Mouse (Mus musculus): ENCODE results near the gene Syt15. TPM values are rescaled to one million over a fixed set of nuclear protein-coding genes. Genes with fewer than 3 reads are reported as not detected.

The Syt15 gene
- total and polyA plus RNA-seq, 3 experiments, result 0.06 TPM; not detected in 2

DNA sequence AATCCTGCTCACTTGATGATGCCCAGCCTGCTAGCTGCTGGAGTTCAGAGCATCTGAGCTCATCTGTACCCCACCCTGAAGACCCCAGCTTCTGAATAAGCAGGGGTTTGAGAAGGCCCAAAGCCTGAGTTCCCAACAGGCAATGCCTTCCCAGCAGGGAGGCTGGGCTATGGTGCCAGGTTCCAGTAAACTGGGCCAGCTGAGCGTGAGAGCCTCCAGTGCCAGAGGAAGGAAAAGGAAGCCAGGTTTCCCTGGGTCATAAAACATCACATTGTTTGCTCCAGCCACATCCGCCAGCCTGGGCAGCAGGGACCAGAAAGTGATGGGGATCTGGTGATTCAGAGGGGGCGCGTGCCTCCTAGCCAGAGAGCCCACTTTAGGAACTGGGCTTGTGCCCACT lies 7.2 kb downstream of the Syt15 start:
- TF ChIP-seq GATA1 (IDR thresholded peaks at IDR 0.05; ENCODE audit: low read depth, low read length), result no peak
- no peak for TF ChIP-seq NRF1 (IDR thresholded peaks at IDR 0.05; ENCODE audit: insufficient read depth, low read depth, low read length, poor library complexity, severe bottlenecking)
- no peak for TF ChIP-seq POLR2A (IDR thresholded peaks at IDR 0.05; ENCODE audit: control insufficient read depth in 1 of 2, insufficient read depth in 1 of 2, low read depth in 1 of 2, low read length in 2 of 2, poor library complexity in 1 of 2)
- no peak for TF ChIP-seq SMC3 (IDR thresholded peaks at IDR 0.05; ENCODE audit: low read depth, low read length)
- TF ChIP-seq MXI1 (IDR thresholded peaks at IDR 0.05; ENCODE audit: low read depth, low read length), result no peak
- no peak for TF ChIP-seq MEF2A (IDR thresholded peaks at IDR 0.05; ENCODE audit: extremely low read depth, insufficient replicate concordance, low read depth, low read length, poor library complexity, severe bottlenecking)
- TF ChIP-seq ELF1 (IDR thresholded peaks at IDR 0.05; ENCODE audit: low read depth, low read length), result no peak
- no peak for TF ChIP-seq ETS1 (IDR thresholded peaks at IDR 0.05; ENCODE audit: low read depth, low read length)
- TF ChIP-seq RAD21 (IDR thresholded peaks at IDR 0.05; ENCODE audit: low read depth, low read length), result no peak
- TF ChIP-seq TBP (IDR thresholded peaks at IDR 0.05; ENCODE audit: low read depth, low read length), result no peak
- no peak for TF ChIP-seq MAZ (IDR thresholded peaks at IDR 0.05; ENCODE audit: low read depth, low read length)
- no peak overlapping the region for H3K27ac ChIP-seq (ENCODE audit: control insufficient read depth, low read depth, low read length)
- no peaks in the 10 kb centered on the region for H3K27me3 ChIP-seq (ENCODE audit: control insufficient read depth in 1 of 2, insufficient read depth in 2 of 2, low read length in 2 of 2)
- H3K9ac ChIP-seq (ENCODE audit: control insufficient read depth, low read depth, low read length, poor library complexity, severe bottlenecking), result no peak overlapping the region
- no peaks in the 10 kb centered on the region for H3K9me3 ChIP-seq (replicated peaks; ENCODE audit: insufficient read depth, low read length)
- no peak for DNase-seq (ENCODE audit: low read depth, low spot score)
- no peaks in the 10 kb centered on the region for H3K4me1 ChIP-seq (ENCODE audit: control insufficient read depth in 1 of 2, insufficient read depth in 2 of 2, low read length in 2 of 2)
- H3K36me3 ChIP-seq (ENCODE audit: control insufficient read depth in 1 of 2, insufficient read depth in 2 of 2, low read length in 2 of 2), result no peaks in the 10 kb centered on the region
- H3K4me3 ChIP-seq (ENCODE audit: control insufficient read depth in 1 of 2, insufficient read depth in 1 of 2, low read depth in 2 of 2, low read length in 2 of 2), result no peak overlapping the region
- no peaks in the 10 kb centered on the region for H3K79me2 ChIP-seq (ENCODE audit: control insufficient read depth, insufficient read depth, low read length, poor library complexity)

DNA sequence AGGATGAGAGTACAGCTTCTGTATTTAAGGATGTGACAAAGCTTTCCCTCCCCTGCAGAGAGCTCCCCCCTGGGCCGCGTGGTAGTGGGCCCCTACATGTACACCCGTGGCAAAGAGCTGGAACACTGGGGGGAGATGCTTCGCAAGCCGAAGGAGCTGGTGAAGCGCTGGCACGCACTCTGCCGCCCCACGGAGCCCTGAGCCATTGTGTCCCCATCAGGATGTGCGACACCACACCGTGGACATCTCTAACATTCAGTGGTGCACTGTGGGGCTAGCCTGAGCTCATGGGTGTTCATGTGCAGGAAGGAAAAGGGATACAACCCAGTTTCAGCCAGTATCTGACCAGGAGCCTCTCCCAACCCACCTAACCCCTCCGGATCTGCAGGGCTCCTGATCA lies 8.6 kb downstream of the Syt15 start:
- Histone ChIP-seq H3K27ac (ENCODE audit: control insufficient read depth, low read depth, low read length) (no peak overlapping the region), H3K27me3 (ENCODE audit: control insufficient read depth in 1 of 2, insufficient read depth in 2 of 2, low read length in 2 of 2) (no peaks in the 10 kb centered on the region), H3K9ac (ENCODE audit: control insufficient read depth, low read depth, low read length, poor library complexity, severe bottlenecking) (no peak overlapping the region), H3K9me3 (replicated peaks; ENCODE audit: insufficient read depth, low read length) (no peaks in the 10 kb centered on the region), H3K4me1 (ENCODE audit: control insufficient read depth in 1 of 2, insufficient read depth in 2 of 2, low read length in 2 of 2) (no peaks in the 10 kb centered on the region), H3K79me2 (ENCODE audit: control insufficient read depth, insufficient read depth, low read length, poor library complexity) (no peaks in the 10 kb centered on the region), H3K36me3 (ENCODE audit: control insufficient read depth in 1 of 2, insufficient read depth in 2 of 2, low read length in 2 of 2) (no peaks in the 10 kb centered on the region), H3K4me3 (ENCODE audit: control insufficient read depth in 1 of 2, insufficient read depth in 1 of 2, low read depth in 2 of 2, low read length in 2 of 2) (no peak overlapping the region)
- no peak for TF ChIP-seq HCFC1 (IDR thresholded peaks at IDR 0.05; ENCODE audit: low read depth, low read length)
- TF ChIP-seq BHLHE40 (IDR thresholded peaks at IDR 0.05; ENCODE audit: borderline replicate concordance, low read depth, low read length), result no peak
- TF ChIP-seq TBP (IDR thresholded peaks at IDR 0.05; ENCODE audit: low read depth, low read length), result no peak
- TF ChIP-seq GABPA (IDR thresholded peaks at IDR 0.05; ENCODE audit: low read depth, low read length), result no peak
- TF ChIP-seq ELF1 (IDR thresholded peaks at IDR 0.05; ENCODE audit: low read depth, low read length), result no peak
- no peak for TF ChIP-seq ZNF384 (IDR thresholded peaks at IDR 0.05; ENCODE audit: low read depth, low read length)
- no peak for TF ChIP-seq MYC (IDR thresholded peaks at IDR 0.05; ENCODE audit: low read depth, low read length)
- no peak for TF ChIP-seq ZMIZ1 (IDR thresholded peaks at IDR 0.05; ENCODE audit: low read depth, low read length)
- TF ChIP-seq POLR2AphosphoS2 (IDR thresholded peaks at IDR 0.05; ENCODE audit: low read length), result no peak
- no peak for TF ChIP-seq SIN3A (IDR thresholded peaks at IDR 0.05; ENCODE audit: low read length)
- no peak for TF ChIP-seq USF1 (IDR thresholded peaks at IDR 0.05; ENCODE audit: low read depth, low read length)
- no peak for TF ChIP-seq MXI1 (IDR thresholded peaks at IDR 0.05; ENCODE audit: low read depth, low read length)
- no peak for TF ChIP-seq TCF12 (IDR thresholded peaks at IDR 0.05; ENCODE audit: low read depth, low read length)
- TF ChIP-seq POLR2AphosphoS5 (IDR thresholded peaks at IDR 0.05; ENCODE audit: borderline replicate concordance, low read depth, low read length), result no peak
- no peak for TF ChIP-seq MEF2A (IDR thresholded peaks at IDR 0.05; ENCODE audit: extremely low read depth, insufficient replicate concordance, low read depth, low read length, poor library complexity, severe bottlenecking)
- TF ChIP-seq CTCF (IDR thresholded peaks at IDR 0.05 in 2 of 3, conservative IDR thresholded peaks at IDR 0.05 in 1 of 3; ENCODE audit: control insufficient read depth in 1 of 3, insufficient read depth in 1 of 3, low read depth in 2 of 3, low read length in 3 of 3, poor library complexity in 1 of 3, severe bottlenecking in 1 of 3), result no peak
- no peak for TF ChIP-seq POLR2A (IDR thresholded peaks at IDR 0.05; ENCODE audit: control insufficient read depth in 1 of 2, insufficient read depth in 1 of 2, low read depth in 1 of 2, low read length in 2 of 2, poor library complexity in 1 of 2)
- TF ChIP-seq SMC3 (IDR thresholded peaks at IDR 0.05; ENCODE audit: low read depth, low read length), result no peak
- TF ChIP-seq CHD1 (IDR thresholded peaks at IDR 0.05; ENCODE audit: low read depth, low read length), result no peak
- no peak for DNase-seq (ENCODE audit: low read depth, low spot score)

Measured in MEL (cell line).